Mouse (Mus musculus) layer of hippocampus, adult 9-11 months (tissue): Measurements from ENCODE around the gene Psph.
A peak's percentile ranks its signal among the peaks of the same experiment; 100 is the strongest.

Source experiments
- DNase-seq: peaks from one replicate; pipeline ENCODE4 v3.0.0; 2022

Gene Psph

DNA sequence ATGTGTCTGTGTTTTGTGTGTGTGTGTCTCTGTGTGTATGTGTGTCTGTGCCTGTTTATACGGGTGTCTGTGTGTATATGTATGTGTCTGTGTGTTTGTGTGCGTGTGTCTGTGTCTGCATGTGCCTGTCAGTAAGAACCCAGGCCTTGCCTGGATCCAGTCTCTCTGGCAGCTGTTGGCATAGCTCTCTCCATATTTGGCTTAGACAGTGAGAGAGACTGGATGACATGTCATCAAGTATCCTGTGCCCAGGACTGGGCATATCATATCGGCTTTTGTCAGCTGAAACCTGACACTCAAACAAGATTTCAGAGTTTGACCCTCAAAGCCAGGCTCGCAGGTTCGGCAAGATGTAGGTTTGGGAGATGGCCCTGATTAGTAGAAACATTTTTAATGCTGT, 56.2 kb downstream of the Psph start:
- DNase-seq = no peak

- no peak for DNase-seq
These were observed 56.9 kb downstream of the Psph start for GRCm38 (mm10) chr5:129730344-129730743.

GRCm38 (mm10) chr5:129729286-129729685, 58.0 kb downstream of the Psph start:
- DNase-seq = no peak

DNA sequence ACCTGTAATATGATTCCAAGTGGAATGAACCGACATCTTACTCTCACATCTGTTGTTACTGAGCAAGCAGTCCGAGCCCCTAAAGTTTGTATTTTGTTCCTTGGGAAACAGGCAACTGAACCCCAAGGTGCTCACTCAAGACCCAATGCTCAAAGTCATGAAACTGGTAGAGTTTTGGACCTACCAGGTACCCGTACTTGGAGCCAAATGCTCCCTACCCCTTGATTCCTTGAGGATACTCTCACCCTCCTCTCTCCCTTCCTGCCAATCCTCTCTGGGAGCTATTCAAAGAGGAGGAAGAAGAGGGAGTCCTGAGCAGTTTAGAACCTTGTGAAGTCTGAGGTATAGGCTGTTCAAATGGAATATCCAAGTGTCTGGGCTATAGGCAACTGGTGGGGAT, 60.5 kb downstream of the Psph start:
- no peak for DNase-seq

DNA sequence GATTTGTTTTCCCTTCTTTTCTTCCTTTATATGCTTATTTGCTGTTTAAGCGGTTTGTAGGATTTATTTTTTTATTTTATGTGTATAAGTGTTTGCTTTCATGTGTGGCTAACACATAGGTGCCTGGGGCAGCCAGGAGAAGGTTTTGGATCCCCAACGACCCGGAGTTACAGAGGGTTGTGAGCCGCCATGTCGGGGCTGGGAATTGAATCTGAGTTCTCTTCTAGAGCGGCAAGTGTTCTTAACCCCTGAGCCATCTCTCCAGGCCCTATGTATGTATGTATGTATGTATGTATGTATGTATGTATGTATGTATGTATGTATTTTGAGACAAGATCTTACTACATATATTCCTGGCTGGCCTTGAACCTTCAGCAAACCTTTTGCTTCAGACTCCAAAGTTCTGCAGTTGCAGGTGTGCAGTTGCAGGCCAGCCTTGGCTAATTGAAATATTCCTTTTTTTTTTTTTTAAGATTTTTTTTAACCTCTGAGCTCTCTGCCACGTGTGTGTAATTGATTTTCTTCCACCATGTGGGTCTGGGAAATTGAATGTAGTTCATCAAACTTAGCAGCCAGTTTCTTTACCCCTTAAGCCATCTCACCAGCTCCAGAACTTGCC, 61.4 kb downstream of the Psph start:
- no peak for DNase-seq

DNA sequence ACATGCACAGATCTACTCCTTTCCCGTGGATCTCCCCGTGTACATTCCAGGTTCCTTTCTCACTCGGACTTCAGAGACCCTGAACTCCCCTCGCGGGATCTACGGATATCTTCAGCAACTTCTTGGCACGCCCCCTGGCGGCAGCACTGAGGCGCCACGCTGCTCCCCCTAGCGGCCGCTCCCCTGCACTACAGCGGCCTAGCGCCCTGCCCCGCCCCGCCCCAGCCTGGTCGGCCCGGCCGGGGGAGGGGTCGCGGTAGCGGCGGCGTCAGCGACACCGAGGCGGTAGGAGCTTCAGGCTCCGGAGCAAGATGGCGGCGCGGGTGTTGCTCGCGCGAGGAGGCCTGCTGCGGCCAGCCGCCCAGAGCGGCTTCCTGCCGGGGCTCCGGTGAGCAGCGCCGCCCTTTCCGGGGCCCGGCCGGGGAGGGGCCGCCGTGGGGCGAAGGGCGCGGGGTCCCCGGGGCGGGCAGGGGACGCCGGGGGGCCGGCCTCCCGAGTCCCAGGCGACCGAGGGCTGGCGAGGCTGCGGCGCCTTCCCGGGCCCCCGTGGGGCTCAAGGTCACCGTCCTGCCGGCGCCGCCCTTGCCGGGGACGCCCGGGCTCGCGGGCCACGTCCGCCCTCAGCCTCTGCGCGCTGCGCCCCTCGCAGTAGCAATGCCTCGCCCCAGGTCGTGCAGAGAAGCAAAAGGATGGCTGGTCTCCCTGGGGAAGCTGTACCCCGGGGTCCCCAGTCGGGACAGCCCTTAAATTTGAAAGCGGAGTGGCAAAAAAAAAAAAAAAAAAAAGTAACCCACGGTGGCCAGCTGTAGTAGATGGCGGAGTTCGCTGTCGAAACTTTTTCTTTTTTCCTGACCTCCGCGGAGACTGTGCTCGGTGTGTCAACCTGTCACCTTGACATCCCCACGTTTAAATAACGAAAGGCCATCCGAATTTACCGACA, 62.1 kb downstream of the Psph start, which contains the start of gene Nipsnap2:
TSS of gene Nipsnap2 (plus strand) at position 230 of the 940 bp plus-strand sequence.
- DNase-seq = peak; percentile 89

DNA sequence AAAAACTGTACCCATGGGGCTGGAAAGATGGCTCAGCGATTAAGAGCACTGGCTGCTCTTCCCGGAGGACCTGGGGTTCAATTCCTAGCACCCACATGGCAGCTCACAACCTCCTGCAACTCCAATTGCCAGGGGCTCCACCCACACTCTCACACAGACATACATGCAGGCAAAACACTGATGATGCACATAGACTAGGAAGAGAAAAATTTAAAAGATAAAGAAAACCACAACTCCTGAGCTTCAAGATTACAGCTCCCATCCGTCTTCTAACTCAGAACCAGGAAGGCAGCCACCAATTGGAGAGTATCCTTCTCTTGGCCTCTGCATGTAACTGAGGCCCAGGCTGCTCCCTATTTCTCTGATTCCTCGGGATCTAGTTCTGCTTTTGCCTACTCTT, 63.0 kb downstream of the Psph start:
- DNase-seq = no peak

DNA sequence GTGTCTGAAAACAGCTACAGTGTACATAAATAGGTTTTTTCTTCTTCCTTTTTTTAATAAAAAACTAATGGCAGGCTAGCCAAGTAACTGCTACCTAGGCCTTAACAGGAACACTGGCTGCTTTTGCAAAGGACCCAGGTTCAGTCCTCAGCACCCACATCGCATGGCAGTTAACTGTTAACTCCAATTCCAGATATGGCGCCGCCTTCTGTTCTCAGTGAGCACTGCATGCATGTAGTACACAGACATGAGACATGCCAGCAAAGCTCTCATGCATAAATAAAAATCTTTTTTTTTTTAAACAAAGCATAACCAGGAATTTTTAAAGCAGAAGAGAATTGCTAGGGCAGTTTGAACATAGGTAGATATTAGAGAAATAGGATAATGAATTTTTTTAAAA, 67.1 kb downstream of the Psph start:
- no peak for DNase-seq

- DNase-seq = no peak
These were observed 70.2 kb downstream of the Psph start for GRCm38 (mm10) chr5:129717016-129717415.
